Mouse (Mus musculus) lung, postnatal 0 days (tissue): ENCODE measurements around the gene Stra6. TPM values are rescaled to one million over a fixed set of nuclear protein-coding genes. Genes with fewer than 3 reads are reported as not detected.
A peak's percentile ranks its signal among the peaks of the same experiment; 100 is the strongest.

Source experiments
- ATAC-seq: fragments of 200-750 bp; cut with Nextera tagmentation; 2 replicates; pipeline ENCODE4 v1.8.0; 2017; ENCODE audit warnings: moderate library complexity
- DNase-seq: peaks from one replicate; pipeline ENCODE4 v3.0.0-alpha.2; 2016; ENCODE audit warnings: low spot score
- H3K27ac ChIP-seq: fragments of 300-500 bp; sonication (generic); 2 replicates; pipeline ENCODE4 v1.5.1; 2014; ENCODE audit warnings: antibody characterized with exemption, mild to moderate bottlenecking, low read length, mixed read lengths
- H3K27me3 ChIP-seq: fragments of 300-500 bp; sonication (generic); replicated peaks from 2 replicates; pipeline ENCODE4 v1.6.1; 2014; ENCODE audit warnings: low read length, mixed read lengths; ENCODE audit not compliant: insufficient read depth
- H3K36me3 ChIP-seq: fragments of 300-500 bp; sonication (generic); 2 replicates; pipeline ENCODE4 v1.6.1; 2014; ENCODE audit warnings: low read length, mixed read lengths; ENCODE audit not compliant: insufficient read depth
- H3K4me1 ChIP-seq: fragments of 300-500 bp; sonication (generic); 2 replicates; pipeline ENCODE4 v1.6.1; 2014; ENCODE audit warnings: antibody characterized with exemption, low read depth, low read length, mixed read lengths; ENCODE audit not compliant: insufficient read depth
- H3K4me2 ChIP-seq: fragments of 300-500 bp; sonication (generic); replicated peaks from 2 replicates; pipeline ENCODE4 v1.6.1; 2014; ENCODE audit warnings: low read depth, mild to moderate bottlenecking, low read length, moderate library complexity, mixed read lengths
- H3K4me3 ChIP-seq: fragments of 300-500 bp; sonication (generic); 2 replicates; pipeline ENCODE4 v1.5.1; 2014; ENCODE audit warnings: low read depth, low read length
- H3K9ac ChIP-seq: fragments of 300-500 bp; sonication (generic); replicated peaks from 2 replicates; pipeline ENCODE4 v1.6.1; 2014; ENCODE audit warnings: low read depth, mild to moderate bottlenecking
- H3K9me3 ChIP-seq: fragments of 300-500 bp; sonication (generic); 2 replicates; pipeline ENCODE4 v1.6.1; 2016; ENCODE audit warnings: low read length, mixed read lengths
- CTCF ChIP-seq: IDR thresholded peaks from 2 replicates; pipeline ENCODE4 v1.5.1; 2016; ENCODE audit warnings: antibody characterized with exemption, mild to moderate bottlenecking
- EP300 ChIP-seq: IDR thresholded peaks from 2 replicates; pipeline ENCODE4 v1.6.1; 2016; ENCODE audit warnings: antibody characterized with exemption, mild to moderate bottlenecking, control low read depth
- WGBS: fragments of 180-500 bp; shearing (Covaris S2); extraction: QIAGEN DNeasy Blood & Tissue Kit; methylation state at CpG from one replicate; pipeline ENCODE4 v1.1.7; 2014; 5-methylcytosine and 5-hydroxymethylcytosine counted together
- polyA plus RNA-seq: library from polyadenylated mRNA; unstranded; fragments of >200 nt; fragmentation: Nextera tagmentation; extraction: Ambion mirVana; gene quantifications from 2 replicates; pipeline ENCODE4 v1.2.1, GENCODE M21; 2015

The Stra6 gene
- polyA plus RNA-seq, 1 experiment from 2014 or later: 0.41 TPM

GRCm38 (mm10) chr9:58053544-58053943, 10.0 kb upstream of the Stra6 start:
- no peak overlapping the region for H3K27ac ChIP-seq

GRCm38 (mm10) chr9:58054032-58054431, 9.6 kb upstream of the Stra6 start:
- Histone ChIP-seq H3K4me2 (no peak overlapping the region), H3K36me3 (no peaks in the 10 kb centered on the region), H3K4me1 (no peaks in the 10 kb centered on the region), H3K4me3 (no peak overlapping the region), H3K9me3 (no peaks in the 10 kb centered on the region), H3K27ac (no peak overlapping the region), H3K27me3 (no peaks in the 10 kb centered on the region), H3K9ac (no peak overlapping the region)
- 76% methylated on average over 1 of the region's 1 CpGs for WGBS
- TF ChIP-seq CTCF: no peak
- TF ChIP-seq EP300: no peak
- ATAC-seq (no peak), DNase-seq (no peak)

More at GRCm38 (mm10) chr9:58053544-58053943, 10.0 kb upstream of the Stra6 start:
- WGBS: 48% methylated on average over 3 of the region's 3 CpGs
- no peaks in the 10 kb centered on the region for H3K4me1 ChIP-seq
- no peaks in the 10 kb centered on the region for H3K36me3 ChIP-seq
- H3K27me3 ChIP-seq: no peaks in the 10 kb centered on the region
- no peak overlapping the region for H3K4me2 ChIP-seq
- DNase-seq (no peak), ATAC-seq (no peak)
- no peak overlapping the region for H3K4me3 ChIP-seq
- no peaks in the 10 kb centered on the region for H3K9me3 ChIP-seq
- H3K9ac ChIP-seq: no peak overlapping the region
- TF ChIP-seq CTCF: no peak
- no peak for TF ChIP-seq EP300

- H3K9ac ChIP-seq: no peak overlapping the region
- no peaks in the 10 kb centered on the region for H3K27me3 ChIP-seq
- H3K4me2 ChIP-seq: no peak overlapping the region
- no peak overlapping the region for H3K4me3 ChIP-seq
- ATAC-seq (no peak), DNase-seq (no peak)
- no peaks in the 10 kb centered on the region for H3K36me3 ChIP-seq
- WGBS: 71% methylated on average over 5 of the region's 5 CpGs
- no peaks in the 10 kb centered on the region for H3K4me1 ChIP-seq
- H3K27ac ChIP-seq: no peak overlapping the region
- no peaks in the 10 kb centered on the region for H3K9me3 ChIP-seq
- TF ChIP-seq CTCF (no peak), EP300 (no peak)
Observed at GRCm38 (mm10) chr9:58055666-58056065, 7.9 kb upstream of the Stra6 start.

GRCm38 (mm10) chr9:58059920-58060319, 3.7 kb upstream of the Stra6 start:
- no peak for DNase-seq

GRCm38 (mm10) chr9:58060677-58061667, 2.6 kb upstream of the Stra6 start:
- peak; percentile 59 for DNase-seq
- WGBS: 12% methylated on average over 23 of the region's 23 CpGs

More at GRCm38 (mm10) chr9:58059920-58060319, 3.7 kb upstream of the Stra6 start:
- Histone ChIP-seq H3K27me3 (0 out of 2 replicates have a peak, but pooled peaks cover 4% of the 10 kb centered on the region), H3K4me1 (no peaks in the 10 kb centered on the region), H3K9me3 (no peaks in the 10 kb centered on the region), H3K27ac (no peak overlapping the region), H3K4me2 (no peak overlapping the region), H3K9ac (no peak overlapping the region), H3K4me3 (no peak overlapping the region), H3K36me3 (no peaks in the 10 kb centered on the region)
- no peak for ATAC-seq
- TF ChIP-seq CTCF (no peak), EP300 (no peak)
- 28% methylated on average over 1 of the region's 1 CpGs for WGBS

GRCm38 (mm10) chr9:58065532-58065931, 1.9 kb downstream of the Stra6 start:
- H3K9ac ChIP-seq: no peak overlapping the region
- 0 out of 2 replicates have a peak, but pooled peaks cover 4% of the 10 kb centered on the region for H3K27me3 ChIP-seq
- ATAC-seq (no peak), DNase-seq (no peak)
- H3K4me3 ChIP-seq: no peak overlapping the region
- no peak overlapping the region for H3K27ac ChIP-seq
- H3K4me2 ChIP-seq: no peak overlapping the region
- TF ChIP-seq CTCF (no peak), EP300 (no peak)
- 53% methylated on average over 6 of the region's 6 CpGs for WGBS
- H3K36me3 ChIP-seq: no peaks in the 10 kb centered on the region
- H3K4me1 ChIP-seq: no peaks in the 10 kb centered on the region
- no peaks in the 10 kb centered on the region for H3K9me3 ChIP-seq

More at GRCm38 (mm10) chr9:58060677-58061667, 2.6 kb upstream of the Stra6 start:
- H3K9ac ChIP-seq: no peak overlapping the region
- ATAC-seq: no peak
- no peaks in the 10 kb centered on the region for H3K36me3 ChIP-seq
- H3K4me2 ChIP-seq: no peak overlapping the region
- no peaks in the 10 kb centered on the region for H3K9me3 ChIP-seq
- H3K4me3 ChIP-seq: no peak overlapping the region
- no peak for TF ChIP-seq CTCF
- no peak for TF ChIP-seq EP300
- no peaks in the 10 kb centered on the region for H3K4me1 ChIP-seq
- H3K27ac ChIP-seq: no peak overlapping the region
- H3K27me3 ChIP-seq: 0 out of 2 replicates have a peak, but pooled peaks cover 4% of the 10 kb centered on the region
